Mouse (Mus musculus) bone marrow macrophage, adult 2 months (primary cell): ENCODE results near the gene Prpf4.

ENCODE experiments used
- CTCF ChIP-seq: IDR thresholded peaks from 2 replicates; pipeline ENCODE4 v1.5.1; 2012; ENCODE audit warnings: low read depth, mild to moderate bottlenecking, low read length, moderate library complexity
- POLR2A ChIP-seq: IDR thresholded peaks from 2 replicates; pipeline ENCODE4 v1.6.1; 2012; ENCODE audit warnings: mild to moderate bottlenecking, low read depth, low read length, borderline replicate concordance

GRCm38 (mm10) chr4:62366291-62366690 lies 42.3 kb upstream of the Prpf4 start:
- TF ChIP-seq CTCF (no peak), POLR2A (no peak)
